Mouse (Mus musculus) olfactory bulb, adult 2 months (tissue): ENCODE data around the gene Agmat. TPM values are rescaled to one million over a fixed set of nuclear protein-coding genes. Genes with fewer than 3 reads are reported as not detected.

ENCODE experiments used
- H3K27ac ChIP-seq: fragments of 200-500 bp; 2 replicates; pipeline ENCODE4 v1.5.1; 2012; ENCODE audit warnings: low read depth, low read length; ENCODE audit not compliant: insufficient read depth
- H3K4me1 ChIP-seq: fragments of 200-500 bp; 2 replicates; pipeline ENCODE4 v1.6.1; 2012; ENCODE audit warnings: low read length; ENCODE audit not compliant: control insufficient read depth, insufficient read depth
- H3K4me3 ChIP-seq: fragments of 200-500 bp; 2 replicates; pipeline ENCODE4 v1.5.1; 2012; ENCODE audit warnings: mild to moderate bottlenecking, low read depth, low read length, moderate library complexity; ENCODE audit not compliant: insufficient read depth
- CTCF ChIP-seq: fragments of 200-500 bp; IDR thresholded peaks from 2 replicates; pipeline ENCODE4 v1.5.1; 2012; ENCODE audit warnings: low read depth, mild to moderate bottlenecking, low read length, moderate library complexity; ENCODE audit not compliant: insufficient read depth
- POLR2A ChIP-seq: fragments of 200-500 bp; IDR thresholded peaks from 2 replicates; pipeline ENCODE4 v1.6.1; 2012; ENCODE audit warnings: mild to moderate bottlenecking, low read depth, low read length, moderate library complexity; ENCODE audit not compliant: insufficient read depth
- WGBS: fragments of 180-500 bp; shearing (Covaris S2); methylation state at CpG from one replicate; pipeline ENCODE4 v1.1.7; 2018; 5-methylcytosine and 5-hydroxymethylcytosine counted together
- polyA plus RNA-seq: library from polyadenylated mRNA; stranded (reverse); fragments of >200 nt; gene quantifications from 2 replicates; pipeline ENCODE4 v1.2.4, GENCODE M21; 2012; ENCODE audit warnings: low replicate concordance; ENCODE audit not compliant: missing spikeins, insufficient read depth, insufficient read length

The Agmat gene
- polyA plus RNA-seq = not detected in 2 replicates

DNA sequence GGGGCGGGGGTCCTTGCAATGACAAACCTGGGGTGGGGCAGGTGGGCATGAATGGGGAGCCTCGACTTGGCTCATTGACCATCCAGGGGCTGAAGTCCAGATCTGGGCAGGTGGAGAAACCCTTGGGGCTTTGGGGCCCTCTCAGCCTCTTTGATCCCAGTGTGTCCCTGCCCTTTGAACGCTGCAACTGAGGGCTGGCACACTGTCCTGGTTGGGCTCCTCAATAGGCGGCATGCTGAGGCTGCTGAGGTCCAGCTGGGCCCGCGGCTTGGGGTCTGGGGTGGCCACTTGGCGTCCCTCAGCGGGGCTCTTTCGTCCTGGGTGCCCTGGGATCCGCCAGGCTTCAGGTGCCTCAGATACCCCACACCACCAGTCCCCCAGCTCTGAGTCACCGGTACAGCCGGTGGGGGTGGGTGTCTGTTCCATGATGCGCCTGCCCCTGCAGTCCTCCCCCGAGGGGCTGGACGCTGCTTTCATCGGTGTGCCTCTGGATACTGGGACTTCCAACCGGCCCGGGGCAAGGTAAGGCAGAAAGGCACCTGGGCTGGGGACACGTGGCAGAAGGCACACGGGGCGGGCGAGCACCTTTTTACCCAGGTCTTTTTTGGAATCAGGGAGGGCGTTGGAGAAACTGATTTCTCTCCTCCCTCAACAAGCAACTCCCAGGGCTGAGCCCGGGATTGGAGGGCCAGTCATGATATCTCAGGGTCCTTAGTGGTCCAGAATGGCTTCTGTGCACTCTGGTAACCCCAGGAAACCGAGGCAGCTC is at the start of gene Agmat:
TSS of gene Agmat (plus strand) at position 95 of the 769 bp plus-strand sequence.
- Histone ChIP-seq H3K4me3 (no peak within 1 kb of the TSS), H3K27ac (no peak within 1 kb of the TSS), H3K4me1 (peaks cover 7% of the 10 kb centered on the region; the same call in 1 of the 2 replicates)
- WGBS = 32% methylated on average over 25 of the region's 25 CpGs
- TF ChIP-seq POLR2A = no peak
- no peak for TF ChIP-seq CTCF

GRCm38 (mm10) chr4:141704625-141705024 is 41.8 kb upstream of the Agmat start:
- no peaks in the 10 kb centered on the region for H3K4me1 ChIP-seq
- H3K4me3 ChIP-seq = no peak overlapping the region
- TF ChIP-seq POLR2A (no peak), CTCF (no peak)
- no peak overlapping the region for H3K27ac ChIP-seq
- 80% methylated on average over 2 of the region's 2 CpGs for WGBS

DNA sequence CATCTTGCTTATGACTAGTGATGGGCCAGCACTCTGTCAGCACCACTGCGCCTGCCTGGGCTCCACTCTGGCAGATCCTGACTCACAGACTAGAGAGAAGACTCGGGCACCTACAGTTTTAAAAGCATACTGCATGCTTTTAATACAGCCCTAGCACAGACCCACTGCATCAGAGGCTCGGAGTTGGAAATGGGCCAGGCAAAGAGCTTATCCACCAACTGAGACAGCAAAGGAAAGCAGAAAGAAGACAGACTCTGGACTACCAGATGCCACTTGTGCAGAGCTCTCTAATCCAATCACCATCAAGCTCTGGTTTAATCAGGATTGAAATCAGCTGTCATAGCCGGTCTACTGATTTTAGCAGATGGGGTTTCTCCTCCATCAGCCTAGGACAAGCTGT is 41.1 kb upstream of the Agmat start:
- H3K27ac ChIP-seq = no peak overlapping the region
- 76% methylated on average over 4 of the region's 4 CpGs for WGBS
- no peak overlapping the region for H3K4me3 ChIP-seq
- TF ChIP-seq CTCF (no peak), POLR2A (no peak)
- H3K4me1 ChIP-seq = no peaks in the 10 kb centered on the region

DNA sequence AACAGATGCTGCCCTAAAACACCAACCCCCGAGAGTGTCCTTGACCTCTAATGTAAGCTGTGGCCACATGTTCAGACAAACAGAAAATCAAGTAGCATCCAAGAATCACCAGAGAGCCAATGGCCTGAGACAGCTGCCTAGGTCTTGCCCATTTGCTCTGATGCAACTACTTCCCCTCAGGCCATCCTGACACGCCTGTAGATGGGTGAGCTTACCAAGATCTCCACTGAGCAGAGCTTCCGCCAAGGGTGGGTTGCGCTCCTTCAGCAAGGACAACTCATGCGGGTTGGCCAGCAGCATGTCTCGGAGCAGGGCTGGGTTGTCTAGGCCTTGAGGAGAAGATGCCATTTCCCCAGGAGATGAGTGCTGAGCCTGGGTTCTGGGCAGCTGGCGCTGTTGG is 38.5 kb upstream of the Agmat start:
- TF ChIP-seq CTCF (no peak), POLR2A (no peak)

DNA sequence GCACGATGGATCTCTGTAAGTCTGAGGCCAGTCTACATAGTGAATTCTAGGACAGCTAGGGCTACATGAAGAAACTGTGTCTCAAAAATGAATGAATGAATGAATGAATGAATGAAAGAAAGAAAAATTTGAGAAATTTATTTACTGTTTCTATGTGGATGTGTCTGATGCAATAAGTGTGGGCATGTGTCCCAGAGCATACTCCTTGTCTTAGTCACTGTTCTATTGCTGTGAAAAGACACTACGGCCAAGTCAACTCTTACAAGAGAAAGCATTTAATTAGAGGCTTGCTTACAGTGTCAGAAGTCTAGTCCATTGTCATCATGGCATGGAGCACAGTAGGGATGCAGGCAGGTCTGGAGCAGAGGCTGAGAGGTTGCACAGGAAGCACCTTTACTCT is 37.5 kb upstream of the Agmat start:
- Histone ChIP-seq H3K27ac (no peak overlapping the region), H3K4me3 (no peak overlapping the region), H3K4me1 (no peaks in the 10 kb centered on the region)
- WGBS = 73% methylated on average over 2 of the region's 2 CpGs
- no peak for TF ChIP-seq POLR2A
- TF ChIP-seq CTCF = no peak

More for the DNA sequence above, 38.5 kb upstream of the Agmat start:
- no peak overlapping the region for H3K27ac ChIP-seq
- H3K4me3 ChIP-seq = no peak overlapping the region
- 96% methylated on average over 7 of the region's 7 CpGs for WGBS
- H3K4me1 ChIP-seq = no peaks in the 10 kb centered on the region

DNA sequence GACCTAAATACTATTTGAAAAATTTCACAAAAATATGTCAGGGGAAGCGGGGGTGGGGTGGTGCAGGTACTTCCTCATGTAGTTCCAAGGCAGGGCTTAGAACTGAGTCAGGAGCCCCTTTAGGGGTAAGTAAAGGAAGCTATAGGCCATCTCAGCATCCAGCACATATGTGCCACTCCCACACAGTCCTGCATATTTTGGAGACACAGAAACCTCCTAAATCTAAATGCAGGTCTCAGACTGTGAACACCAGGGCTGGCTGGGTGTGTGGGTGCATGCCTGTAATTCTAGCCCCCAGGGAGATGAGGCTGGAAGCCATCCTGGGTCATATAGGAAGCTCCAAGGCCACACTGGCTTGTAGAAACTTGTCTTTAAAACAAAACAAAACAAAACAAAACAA is 35.2 kb upstream of the Agmat start:
- TF ChIP-seq CTCF (no peak), POLR2A (no peak)
- H3K4me1 ChIP-seq = peaks cover 5% of the 10 kb centered on the region
- no peak overlapping the region for H3K27ac ChIP-seq
- 97% methylated on average over 1 of the region's 1 CpGs for WGBS
- H3K4me3 ChIP-seq = no peak overlapping the region

- 85% methylated on average over 5 of the region's 5 CpGs for WGBS
- TF ChIP-seq POLR2A = no peak
- TF ChIP-seq CTCF = no peak
- Histone ChIP-seq H3K4me1 (peaks cover 7% of the 10 kb centered on the region), H3K27ac (no peak overlapping the region), H3K4me3 (no peak overlapping the region)
Measured at GRCm38 (mm10) chr4:141713598-141714142, 32.8 kb upstream of the Agmat start.

DNA sequence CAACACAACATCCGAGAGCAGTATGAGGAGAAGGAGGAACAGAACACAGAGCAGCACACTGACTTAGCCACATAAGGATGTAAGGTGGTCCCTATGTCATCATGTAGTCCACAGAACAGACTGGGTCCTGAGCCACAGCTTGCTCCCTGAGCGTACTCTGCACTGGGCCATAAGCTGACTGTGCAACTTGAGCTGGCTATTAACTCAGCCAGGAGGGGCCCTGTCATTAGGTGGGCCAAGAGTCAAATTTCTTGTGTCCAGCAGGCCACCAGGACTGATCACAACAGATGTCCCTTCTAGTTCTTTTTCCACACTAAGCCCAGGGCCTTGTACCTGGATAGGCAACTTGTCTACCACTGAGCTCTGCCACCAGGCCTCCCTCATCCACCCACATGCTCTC is 31.4 kb upstream of the Agmat start:
- Histone ChIP-seq H3K4me3 (no peak overlapping the region), H3K27ac (no peak overlapping the region), H3K4me1 (peaks cover 11% of the 10 kb centered on the region)
- WGBS = 60% methylated on average over 2 of the region's 2 CpGs
- no peak for TF ChIP-seq POLR2A
- no peak for TF ChIP-seq CTCF

- no peak overlapping the region for H3K27ac ChIP-seq
- peaks cover 11% of the 10 kb centered on the region for H3K4me1 ChIP-seq
- H3K4me3 ChIP-seq = no peak overlapping the region
- no peak for TF ChIP-seq POLR2A
- TF ChIP-seq CTCF = no peak
- 58% methylated on average over 4 of the region's 4 CpGs for WGBS
Measured at GRCm38 (mm10) chr4:141717633-141718032, 28.8 kb upstream of the Agmat start.

DNA sequence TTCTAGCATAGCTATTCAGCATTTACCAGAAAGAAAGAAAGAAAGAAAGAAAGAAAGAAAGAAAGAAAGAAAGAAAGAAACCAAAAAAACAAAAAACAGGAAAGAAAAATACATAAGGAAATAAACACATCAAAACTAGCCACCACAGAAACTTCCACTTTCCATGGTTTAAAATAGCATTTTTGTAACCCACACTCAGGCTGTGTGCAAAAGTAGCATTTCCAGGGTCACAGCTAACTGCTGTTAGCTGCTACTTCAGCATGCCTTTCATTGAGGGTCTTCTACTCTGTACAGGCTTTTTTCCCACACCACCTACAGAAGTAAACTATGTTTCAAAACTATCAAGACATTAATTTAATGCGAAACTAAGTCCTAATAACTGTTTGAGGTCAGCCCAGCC is 27.2 kb upstream of the Agmat start:
- Histone ChIP-seq H3K4me3 (no peak overlapping the region), H3K4me1 (peaks cover 11% of the 10 kb centered on the region), H3K27ac (no peak overlapping the region)
- TF ChIP-seq CTCF (no peak), POLR2A (no peak)
- 79% methylated on average over 1 of the region's 1 CpGs for WGBS
